Mouse (Mus musculus) left cerebral cortex, adult 11 months (tissue): ENCODE results near the gene Axl.

Experiments used
- DNase-seq: peaks from one replicate; pipeline ENCODE4 v3.0.0; 2022; ENCODE audit warnings: low spot score

The Axl gene

GRCm38 (mm10) chr7:25710519-25711130 is 77.9 kb downstream of the Axl start:
- no peak for DNase-seq

- no peak for DNase-seq
Measured at GRCm38 (mm10) chr7:25709961-25710360, 78.5 kb downstream of the Axl start.

- DNase-seq, result no peak
Measured at GRCm38 (mm10) chr7:25707581-25708292, 80.8 kb downstream of the Axl start.
